Mouse (Mus musculus): ENCODE results near the gene March10. TPM values are rescaled to one million over a fixed set of nuclear protein-coding genes. Genes with fewer than 3 reads are reported as not detected.

March10 gene
- polyA plus RNA-seq, 1 experiment, result 1.2 TPM

- no peak for DNase-seq (ENCODE audit: low read depth)
Observed at GRCm38 (mm10) chr11:105465488-105465887, 9.0 kb upstream of the March10 start.

GRCm38 (mm10) chr11:105464430-105464967, 8.0 kb upstream of the March10 start:
- no peak for DNase-seq (ENCODE audit: low read depth)

GRCm38 (mm10) chr11:105459900-105460299, 3.4 kb upstream of the March10 start:
- no peak for DNase-seq (ENCODE audit: low read depth)

GRCm38 (mm10) chr11:105457041-105457440, 506 bp upstream of the March10 start:
- no peak for DNase-seq (ENCODE audit: low read depth)

GRCm38 (mm10) chr11:105455118-105455517, 1.4 kb downstream of the March10 start:
- DNase-seq (ENCODE audit: low read depth), result no peak

GRCm38 (mm10) chr11:105453084-105453483, 3.5 kb downstream of the March10 start:
- no peak for DNase-seq (ENCODE audit: low read depth)

- no peak for DNase-seq (ENCODE audit: low read depth)
Observed at GRCm38 (mm10) chr11:105452504-105452903, 4.0 kb downstream of the March10 start.

GRCm38 (mm10) chr11:105451553-105452135, 4.9 kb downstream of the March10 start:
- no peak for DNase-seq (ENCODE audit: low read depth)

GRCm38 (mm10) chr11:105449581-105450315, 6.8 kb downstream of the March10 start:
- DNase-seq (ENCODE audit: low read depth), result no peak

- no peak for DNase-seq (ENCODE audit: low read depth)
Observed at GRCm38 (mm10) chr11:105447661-105448060, 8.9 kb downstream of the March10 start.

GRCm38 (mm10) chr11:105446221-105446620, 10.3 kb downstream of the March10 start:
- no peak for DNase-seq (ENCODE audit: low read depth)

- no peak for DNase-seq (ENCODE audit: low read depth)
Observed at GRCm38 (mm10) chr11:105445741-105446140, 10.8 kb downstream of the March10 start.

GRCm38 (mm10) chr11:105444929-105445328, 11.6 kb downstream of the March10 start:
- no peak for DNase-seq (ENCODE audit: low read depth)

GRCm38 (mm10) chr11:105443505-105443904, 13.0 kb downstream of the March10 start:
- no peak for DNase-seq (ENCODE audit: low read depth)

GRCm38 (mm10) chr11:105439796-105440195, 16.7 kb downstream of the March10 start:
- peak; percentile 37 for DNase-seq (ENCODE audit: low read depth)

- no peak for DNase-seq (ENCODE audit: low read depth)
Observed at GRCm38 (mm10) chr11:105438907-105439306, 17.6 kb downstream of the March10 start.

GRCm38 (mm10) chr11:105426441-105426840, 30.1 kb downstream of the March10 start:
- no peak for DNase-seq (ENCODE audit: low read depth)

- no peak for DNase-seq (ENCODE audit: low read depth)
Observed at GRCm38 (mm10) chr11:105424643-105425042, 31.9 kb downstream of the March10 start.

GRCm38 (mm10) chr11:105420671-105421450, 35.7 kb downstream of the March10 start:
- no peak for DNase-seq (ENCODE audit: low read depth)

GRCm38 (mm10) chr11:105419946-105420345, 36.6 kb downstream of the March10 start:
- no peak for DNase-seq (ENCODE audit: low read depth)

- DNase-seq (ENCODE audit: low read depth), result no peak
Observed at GRCm38 (mm10) chr11:105414009-105414408, 42.5 kb downstream of the March10 start.

GRCm38 (mm10) chr11:105409408-105409807, 47.1 kb downstream of the March10 start:
- DNase-seq (ENCODE audit: low read depth), result no peak
